Mouse (Mus musculus): Measurements from ENCODE around the gene Mndal.
"Not testable (repeated sequence)": the region's sequence is repeated elsewhere in the genome, so short reads cannot be mapped to it uniquely, and the experiment has no call there.

Mndal gene

GRCm38 (mm10) chr1:173941924-173942779 lies at the start of gene Mndal, which contains the start of gene Ifi203:
Mndal (minus strand) TSS chr1:173942491.
Ifi203 (minus strand) TSS chr1:173942672.
- not testable (repeated sequence) for DNase-seq (ENCODE audit: low read depth, low spot score)

GRCm38 (mm10) chr1:173982694-173983305 lies 40.5 kb upstream of the Mndal start, which contains the start of gene Ifi202b:
Ifi202b (minus strand) TSS chr1:173982744.
- DNase-seq (ENCODE audit: low read depth, low spot score): not testable (repeated sequence)

GRCm38 (mm10) chr1:173981038-173981437 lies 38.7 kb upstream of the Mndal start:
- peak; percentile 82 for DNase-seq (ENCODE audit: low read depth, low spot score)

- no peak for DNase-seq (ENCODE audit: low read depth, low spot score)
These were observed 35.3 kb upstream of the Mndal start for GRCm38 (mm10) chr1:173977622-173978021.

- no peak for DNase-seq (ENCODE audit: low read depth, low spot score)
These were observed 30.8 kb upstream of the Mndal start for GRCm38 (mm10) chr1:173973111-173973510.

- not testable (repeated sequence) for DNase-seq (ENCODE audit: low read depth, low spot score)
These were observed 19.2 kb upstream of the Mndal start for GRCm38 (mm10) chr1:173961491-173961890.

- DNase-seq (ENCODE audit: low read depth, low spot score): not testable (repeated sequence)
These were observed 17.7 kb upstream of the Mndal start for GRCm38 (mm10) chr1:173959998-173960397.

GRCm38 (mm10) chr1:173955839-173956527 lies 13.7 kb upstream of the Mndal start:
- not testable (repeated sequence) for DNase-seq (ENCODE audit: low read depth, low spot score)

- no peak for DNase-seq (ENCODE audit: low read depth, low spot score)
These were observed 12.9 kb upstream of the Mndal start for GRCm38 (mm10) chr1:173955071-173955796.

GRCm38 (mm10) chr1:173953563-173953962 lies 11.3 kb upstream of the Mndal start:
- no peak for DNase-seq (ENCODE audit: low read depth, low spot score)

GRCm38 (mm10) chr1:173949044-173949443 lies 6.8 kb upstream of the Mndal start:
- not testable (repeated sequence) for DNase-seq (ENCODE audit: low read depth, low spot score)

GRCm38 (mm10) chr1:173942780-173943066 lies 432 bp upstream of the Mndal start:
- not testable (repeated sequence) for DNase-seq (ENCODE audit: low read depth, low spot score)

- not testable (repeated sequence) for DNase-seq (ENCODE audit: low read depth, low spot score)
These were observed 769 bp downstream of the Mndal start for GRCm38 (mm10) chr1:173941522-173941921.

- DNase-seq (ENCODE audit: low read depth, low spot score): not testable (repeated sequence)
These were observed 23.0 kb downstream of the Mndal start for GRCm38 (mm10) chr1:173919279-173919678.

- no peak for DNase-seq (ENCODE audit: low read depth, low spot score)
These were observed 27.7 kb downstream of the Mndal start for GRCm38 (mm10) chr1:173914559-173914958.

GRCm38 (mm10) chr1:173913256-173913791 lies 29.0 kb downstream of the Mndal start:
- not testable (repeated sequence) for DNase-seq (ENCODE audit: low read depth, low spot score)

- DNase-seq (ENCODE audit: low read depth, low spot score): not testable (repeated sequence)
These were observed 29.6 kb downstream of the Mndal start, which contains the start of gene Ifi211 for GRCm38 (mm10) chr1:173912548-173913255. Ifi211 (minus strand) TSS chr1:173913046.

GRCm38 (mm10) chr1:173911808-173912464 lies 30.4 kb downstream of the Mndal start:
- DNase-seq (ENCODE audit: low read depth, low spot score): no peak

- not testable (repeated sequence) for DNase-seq (ENCODE audit: low read depth, low spot score)
These were observed 33.9 kb downstream of the Mndal start for GRCm38 (mm10) chr1:173908390-173908789.

GRCm38 (mm10) chr1:173905885-173906284 lies 36.4 kb downstream of the Mndal start:
- not testable (repeated sequence) for DNase-seq (ENCODE audit: low read depth, low spot score)
